Mouse (Mus musculus) hindlimb bud, embryonic 11.5 days (tissue): Measurements from ENCODE around the gene Ppp6r3.

Experiments used
- DNase-seq: peaks from one replicate; pipeline ENCODE4 v3.0.0-alpha.2; 2012; ENCODE audit warnings: low read depth, low spot score; ENCODE audit errors: extremely low spot score

The Ppp6r3 gene

GRCm38 (mm10) chr19:3529781-3530180 is 45.8 kb downstream of the Ppp6r3 start:
- DNase-seq = no peak

GRCm38 (mm10) chr19:3528646-3529045 is 46.9 kb downstream of the Ppp6r3 start:
- no peak for DNase-seq

GRCm38 (mm10) chr19:3527531-3527930 is 48.0 kb downstream of the Ppp6r3 start:
- DNase-seq = no peak

- DNase-seq = no peak
Observed at GRCm38 (mm10) chr19:3519471-3520169, 55.9 kb downstream of the Ppp6r3 start.

GRCm38 (mm10) chr19:3497216-3497615 is 78.3 kb downstream of the Ppp6r3 start:
- DNase-seq = no peak

GRCm38 (mm10) chr19:3489826-3490225 is 85.7 kb downstream of the Ppp6r3 start:
- DNase-seq = no peak

- DNase-seq = no peak
Observed at GRCm38 (mm10) chr19:3482831-3483230, 92.7 kb downstream of the Ppp6r3 start.

- no peak for DNase-seq
Observed at GRCm38 (mm10) chr19:3480101-3480500, 95.4 kb downstream of the Ppp6r3 start.

- no peak for DNase-seq
Observed at GRCm38 (mm10) chr19:3476996-3477395, 98.6 kb downstream of the Ppp6r3 start.

GRCm38 (mm10) chr19:3471218-3471617 is 104.3 kb downstream of the Ppp6r3 start:
- DNase-seq = no peak

- no peak for DNase-seq
Observed at GRCm38 (mm10) chr19:3467574-3467973, 108.0 kb downstream of the Ppp6r3 start.

GRCm38 (mm10) chr19:3459986-3460385 is 115.6 kb downstream of the Ppp6r3 start:
- DNase-seq = no peak

- DNase-seq = no peak
Observed at GRCm38 (mm10) chr19:3458331-3459099, 117.0 kb downstream of the Ppp6r3 start.

- DNase-seq = no peak
Observed at GRCm38 (mm10) chr19:3457700-3458099, 117.8 kb downstream of the Ppp6r3 start.

- peak; percentile 16 for DNase-seq
Observed at GRCm38 (mm10) chr19:3451649-3452048, 123.9 kb downstream of the Ppp6r3 start.

- peak; percentile 49 for DNase-seq
Observed at GRCm38 (mm10) chr19:3451170-3451569, 124.4 kb downstream of the Ppp6r3 start.

GRCm38 (mm10) chr19:3450714-3451113 is 124.8 kb downstream of the Ppp6r3 start:
- no peak for DNase-seq

GRCm38 (mm10) chr19:3449248-3449647 is 126.3 kb downstream of the Ppp6r3 start:
- DNase-seq = no peak

- no peak for DNase-seq
Observed at GRCm38 (mm10) chr19:3447348-3447747, 128.2 kb downstream of the Ppp6r3 start.

GRCm38 (mm10) chr19:3441092-3441491 is 134.5 kb downstream of the Ppp6r3 start:
- no peak for DNase-seq

- DNase-seq = no peak
Observed at GRCm38 (mm10) chr19:3440667-3441066, 134.9 kb downstream of the Ppp6r3 start.

- DNase-seq = no peak
Observed at GRCm38 (mm10) chr19:3437980-3438379, 137.6 kb downstream of the Ppp6r3 start.
